Mouse (Mus musculus) forebrain, embryonic 14.5 days (tissue): Measurements from ENCODE around the gene Gm21761. TPM values are rescaled to one million over a fixed set of nuclear protein-coding genes. Genes with fewer than 3 reads are reported as not detected.
"Not testable (repeated sequence)": the region's sequence is repeated elsewhere in the genome, so short reads cannot be mapped to it uniquely, and the experiment has no call there.

ENCODE experiments used
- ATAC-seq: fragments of 200-750 bp; cut with Nextera tagmentation; 2 replicates; pipeline ENCODE4 v1.8.0; 2017; ENCODE audit warnings: mild to moderate bottlenecking, moderate library complexity
- DNase-seq: peaks from one replicate; pipeline ENCODE4 v3.0.0-alpha.2; 2015; ENCODE audit warnings: low spot score
- H3K27ac ChIP-seq: fragments of 300-500 bp; sonication (generic); 2 replicates; pipeline ENCODE4 v1.5.1; 2014; ENCODE audit warnings: low read depth, mild to moderate bottlenecking, control low read depth, low read length, moderate library complexity
- H3K27me3 ChIP-seq: fragments of 300-500 bp; sonication (generic); replicated peaks from 2 replicates; pipeline ENCODE4 v1.6.1; 2014; ENCODE audit warnings: low read length, control low read depth, mixed read lengths; ENCODE audit not compliant: control insufficient read depth, insufficient read depth
- H3K36me3 ChIP-seq: fragments of 300-500 bp; sonication (generic); 2 replicates; pipeline ENCODE4 v1.6.1; 2014; ENCODE audit warnings: low read length, control low read depth; ENCODE audit not compliant: control insufficient read depth, insufficient read depth
- H3K4me1 ChIP-seq: fragments of 300-500 bp; sonication (generic); 2 replicates; pipeline ENCODE4 v1.6.1; 2014; ENCODE audit warnings: antibody characterized with exemption, low read length, control low read depth; ENCODE audit not compliant: control insufficient read depth, insufficient read depth
- H3K4me2 ChIP-seq: fragments of 300-500 bp; sonication (generic); 2 replicates; pipeline ENCODE4 v1.6.1; 2014; ENCODE audit warnings: mild to moderate bottlenecking, control low read depth, low read length
- H3K4me3 ChIP-seq: fragments of 300-500 bp; sonication (generic); 2 replicates; pipeline ENCODE4 v1.5.1; 2014; ENCODE audit warnings: low read depth, low read length, control low read depth
- H3K9ac ChIP-seq: fragments of 300-500 bp; sonication (generic); 2 replicates; pipeline ENCODE4 v1.6.1; 2014; ENCODE audit warnings: mild to moderate bottlenecking, low read length, control low read depth, moderate library complexity
- H3K9me3 ChIP-seq: fragments of 300-500 bp; sonication (generic); replicated peaks from 2 replicates; pipeline ENCODE4 v1.6.1; 2016; ENCODE audit warnings: low read length, control low read depth, mixed read lengths; ENCODE audit not compliant: control insufficient read depth
- WGBS: fragments of 180-500 bp; shearing (Covaris S2); extraction: QIAGEN DNeasy Blood & Tissue Kit; methylation state at CpG from one replicate; pipeline ENCODE4 v1.1.7; 2014; 5-methylcytosine and 5-hydroxymethylcytosine counted together
- polyA plus RNA-seq: library from polyadenylated mRNA; unstranded; fragments of >200 nt; fragmentation: Nextera tagmentation; extraction: Ambion mirVana; gene quantifications from 2 replicates; pipeline ENCODE4 v1.2.1, GENCODE M21; 2014

Gm21761 gene
- polyA plus RNA-seq, 1 experiment from 2014 or later = not detected

DNA sequence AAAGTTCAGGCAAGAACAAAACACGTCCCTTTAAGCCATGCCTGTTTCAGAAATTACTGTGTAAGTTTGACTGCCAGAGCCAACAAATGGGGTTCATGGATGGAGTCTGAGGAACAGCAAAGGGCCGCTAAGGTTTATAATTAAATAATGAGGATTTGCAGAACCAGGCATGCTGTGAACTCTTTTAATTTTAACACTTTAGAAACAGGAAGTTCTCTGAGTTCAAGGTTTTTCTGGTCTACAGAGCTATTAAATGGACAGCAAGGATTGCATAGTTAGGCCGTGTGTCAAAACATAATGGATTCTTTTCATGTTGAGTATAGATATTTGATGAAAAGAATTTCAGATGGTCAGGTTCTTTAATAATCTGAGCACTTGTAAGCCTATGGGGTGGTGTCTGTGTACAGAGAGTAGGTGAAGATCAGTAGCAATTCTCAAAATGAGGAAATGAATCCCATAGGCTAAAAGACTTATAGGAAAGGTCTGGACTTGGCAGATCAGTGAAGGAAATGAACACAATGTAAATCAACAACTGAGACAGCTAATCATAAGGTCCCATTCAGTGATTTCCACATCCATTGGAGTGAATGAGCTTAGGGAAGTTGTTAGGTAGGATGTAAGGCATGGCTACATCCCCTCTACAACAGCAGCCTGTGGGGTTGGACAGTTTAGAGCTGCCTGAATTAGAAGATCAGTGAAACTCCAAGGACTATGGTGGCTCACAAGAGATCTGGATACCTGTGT is 4.3 kb downstream of the Gm21761 start:
- DNase-seq, H3K9me3 ChIP-seq, H3K4me1 ChIP-seq, ATAC-seq, H3K27me3 ChIP-seq, H3K4me3 ChIP-seq, H3K36me3 ChIP-seq, H3K9ac ChIP-seq, H3K4me2 ChIP-seq, H3K27ac ChIP-seq: not testable (repeated sequence)
- 80% methylated on average over 2 of the region's 3 CpGs for WGBS

DNA sequence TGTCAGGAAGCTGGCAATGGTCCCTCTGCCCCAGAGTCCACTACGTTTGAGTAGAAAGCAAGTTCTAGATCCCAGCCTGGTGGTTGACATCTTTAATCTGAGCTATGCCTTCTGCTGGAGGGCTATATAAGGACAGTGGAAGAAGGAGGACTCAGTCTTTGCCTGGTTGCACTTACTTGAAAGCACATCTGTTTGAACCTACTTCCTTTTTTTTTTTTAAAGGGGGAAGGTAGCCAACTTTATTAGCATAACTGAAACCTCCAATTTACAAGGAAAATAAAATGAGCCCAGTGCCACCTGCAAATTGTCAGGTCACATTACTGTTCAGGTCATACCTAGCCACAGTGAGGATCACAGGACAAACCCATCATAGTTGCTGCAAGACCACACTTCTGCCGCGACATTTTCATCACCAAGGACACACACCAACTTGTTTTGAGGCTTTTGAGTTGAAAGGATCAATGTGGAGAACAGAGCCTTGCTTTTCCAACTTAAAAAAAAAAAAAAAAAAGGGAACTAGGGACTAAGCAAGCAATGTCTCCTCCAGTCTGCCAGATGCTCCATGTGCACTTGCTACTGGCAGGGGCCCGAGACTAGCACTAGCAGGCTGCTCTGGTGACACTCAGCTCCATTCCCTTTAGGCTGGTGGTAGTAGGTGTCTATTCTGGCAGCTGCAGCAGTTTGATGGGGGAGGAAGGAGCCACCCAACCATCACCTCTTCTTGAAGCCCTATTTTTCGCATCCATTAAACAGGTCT is 11.9 kb downstream of the Gm21761 start:
- not testable (repeated sequence) for H3K4me1 ChIP-seq, H3K4me3 ChIP-seq, ATAC-seq, H3K9ac ChIP-seq, H3K4me2 ChIP-seq, DNase-seq, H3K27me3 ChIP-seq, H3K27ac ChIP-seq, H3K9me3 ChIP-seq, H3K36me3 ChIP-seq
- 83% methylated on average over 4 of the region's 5 CpGs for WGBS

GRCm38 (mm10) chr13:119916449-119916848 is 12.6 kb downstream of the Gm21761 start:
- ATAC-seq, H3K4me2 ChIP-seq, H3K4me1 ChIP-seq, H3K9me3 ChIP-seq, H3K36me3 ChIP-seq, DNase-seq, H3K4me3 ChIP-seq, H3K27me3 ChIP-seq, H3K27ac ChIP-seq, H3K9ac ChIP-seq: not testable (repeated sequence)
- WGBS = 79% methylated on average over 2 of the region's 2 CpGs

GRCm38 (mm10) chr13:119898549-119898948 is 30.5 kb downstream of the Gm21761 start:
- H3K36me3 ChIP-seq, H3K9me3 ChIP-seq, DNase-seq, H3K27ac ChIP-seq, H3K27me3 ChIP-seq, H3K9ac ChIP-seq, ATAC-seq, H3K4me2 ChIP-seq, H3K4me1 ChIP-seq, H3K4me3 ChIP-seq: not testable (repeated sequence)
- 51% methylated on average over 4 of the region's 5 CpGs for WGBS

GRCm38 (mm10) chr13:119894685-119895084 is 34.4 kb downstream of the Gm21761 start, which contains the start of gene Tcstv1:
TSS of gene Tcstv1 (minus strand) at chr13:119894785.
- 82% methylated on average over 3 of the region's 3 CpGs for WGBS

DNA sequence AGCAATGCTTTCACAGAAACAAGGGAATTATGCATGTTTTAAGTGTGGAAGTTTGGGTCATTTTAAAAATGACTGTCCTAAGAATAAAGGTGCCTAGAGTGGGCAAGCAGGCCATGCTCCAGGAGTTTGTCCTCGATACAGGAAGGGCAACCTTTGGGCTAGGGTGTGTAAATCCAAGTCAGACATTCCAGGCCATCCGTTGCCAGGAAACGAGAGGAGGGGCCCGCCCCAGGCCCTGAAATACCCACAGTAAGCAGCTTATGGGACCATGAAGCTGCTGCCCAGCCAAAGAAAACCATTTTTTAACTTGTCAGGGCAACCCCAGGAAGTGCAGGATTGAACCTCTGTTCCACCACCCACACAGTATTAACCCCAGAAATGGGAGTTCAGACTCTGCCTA is 42.2 kb downstream of the Gm21761 start:
- H3K4me2 ChIP-seq, DNase-seq, ATAC-seq, H3K9me3 ChIP-seq, H3K27me3 ChIP-seq, H3K4me1 ChIP-seq, H3K4me3 ChIP-seq, H3K9ac ChIP-seq, H3K27ac ChIP-seq, H3K36me3 ChIP-seq: not testable (repeated sequence)
- 46% methylated on average over 4 of the region's 4 CpGs for WGBS

More at GRCm38 (mm10) chr13:119894685-119895084, 34.4 kb downstream of the Gm21761 start, which contains the start of gene Tcstv1:
- not testable (repeated sequence) for H3K4me3 ChIP-seq, H3K27me3 ChIP-seq, H3K4me2 ChIP-seq, H3K4me1 ChIP-seq, DNase-seq, H3K9me3 ChIP-seq, H3K9ac ChIP-seq, H3K36me3 ChIP-seq, ATAC-seq, H3K27ac ChIP-seq

DNA sequence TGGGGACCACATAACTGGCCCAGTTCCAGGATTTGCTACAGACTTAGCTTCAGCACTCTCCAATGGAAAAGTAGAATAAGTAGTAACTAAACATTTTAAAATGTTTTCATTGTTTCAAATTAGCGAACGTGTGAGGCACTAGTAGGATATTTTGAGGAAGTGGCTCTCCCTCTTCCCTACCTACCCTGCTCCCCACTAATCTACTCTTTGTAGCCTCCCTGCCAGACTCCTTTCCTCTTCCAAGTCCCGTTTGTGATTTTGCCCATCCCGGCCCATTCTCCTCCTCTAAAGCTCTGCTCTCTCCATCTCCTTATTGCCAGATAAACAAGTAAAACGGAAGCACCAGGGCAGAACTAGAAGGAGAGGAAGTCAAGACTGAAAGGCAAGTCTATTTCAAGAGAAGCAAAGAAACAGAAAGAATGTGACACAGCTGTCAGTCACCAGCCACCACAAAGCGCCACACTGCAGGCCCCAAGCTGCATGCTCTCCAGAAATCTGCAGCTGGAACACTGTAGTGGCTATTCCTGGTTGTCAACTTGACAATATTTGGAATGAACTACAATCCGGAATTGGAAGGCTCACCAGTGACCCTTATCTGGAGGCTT is 64.6 kb downstream of the Gm21761 start:
- H3K4me1 ChIP-seq, H3K4me2 ChIP-seq, H3K9ac ChIP-seq, H3K36me3 ChIP-seq, H3K27me3 ChIP-seq, DNase-seq, H3K4me3 ChIP-seq, H3K9me3 ChIP-seq, ATAC-seq, H3K27ac ChIP-seq: not testable (repeated sequence)
- WGBS = 75% methylated on average over 6 of the region's 7 CpGs

DNA sequence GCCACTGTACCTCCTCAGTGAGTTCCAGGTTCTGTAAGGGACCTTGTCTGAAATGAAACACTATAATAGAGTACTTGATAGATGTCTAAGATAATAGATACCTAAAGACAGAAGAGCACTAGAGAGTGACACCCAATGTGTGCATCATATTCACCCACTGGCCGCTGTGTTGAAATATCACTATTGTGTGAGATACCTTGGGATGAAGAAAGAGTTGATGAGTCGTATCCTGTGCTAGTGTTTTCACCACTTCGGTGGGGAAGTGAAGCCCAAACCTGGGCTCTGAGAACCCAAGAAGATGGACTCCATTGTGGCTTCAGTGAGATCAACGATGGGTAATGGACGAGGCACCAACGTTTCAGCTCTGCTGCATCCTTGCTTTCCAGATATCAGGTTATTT is 66.7 kb downstream of the Gm21761 start:
- not testable (repeated sequence) for H3K9ac ChIP-seq, H3K9me3 ChIP-seq, ATAC-seq, H3K4me3 ChIP-seq, DNase-seq, H3K4me2 ChIP-seq, H3K4me1 ChIP-seq, H3K36me3 ChIP-seq, H3K27me3 ChIP-seq, H3K27ac ChIP-seq
- WGBS = no CpG with 5 or more reads among the region's 6 CpGs
